Mouse (Mus musculus) heart, postnatal 4 days (tissue): Measurements from ENCODE around the gene Traip. TPM values are rescaled to one million over a fixed set of nuclear protein-coding genes. Genes with fewer than 3 reads are reported as not detected.
"Not testable (repeated sequence)": the region's sequence is repeated elsewhere in the genome, so short reads cannot be mapped to it uniquely, and the experiment has no call there.

Experiments
- DNase-seq: peaks from one replicate; pipeline ENCODE4 v3.0.0; 2021
- total RNA-seq, 2 experiments: library from RNA; stranded (reverse); gene quantifications; 2 replicates each; pipeline ENCODE4 v1.2.3; 2021

Traip gene
- total RNA-seq, 2 experiments from 2014 or later, result 7.4 to 10.5 TPM

DNA sequence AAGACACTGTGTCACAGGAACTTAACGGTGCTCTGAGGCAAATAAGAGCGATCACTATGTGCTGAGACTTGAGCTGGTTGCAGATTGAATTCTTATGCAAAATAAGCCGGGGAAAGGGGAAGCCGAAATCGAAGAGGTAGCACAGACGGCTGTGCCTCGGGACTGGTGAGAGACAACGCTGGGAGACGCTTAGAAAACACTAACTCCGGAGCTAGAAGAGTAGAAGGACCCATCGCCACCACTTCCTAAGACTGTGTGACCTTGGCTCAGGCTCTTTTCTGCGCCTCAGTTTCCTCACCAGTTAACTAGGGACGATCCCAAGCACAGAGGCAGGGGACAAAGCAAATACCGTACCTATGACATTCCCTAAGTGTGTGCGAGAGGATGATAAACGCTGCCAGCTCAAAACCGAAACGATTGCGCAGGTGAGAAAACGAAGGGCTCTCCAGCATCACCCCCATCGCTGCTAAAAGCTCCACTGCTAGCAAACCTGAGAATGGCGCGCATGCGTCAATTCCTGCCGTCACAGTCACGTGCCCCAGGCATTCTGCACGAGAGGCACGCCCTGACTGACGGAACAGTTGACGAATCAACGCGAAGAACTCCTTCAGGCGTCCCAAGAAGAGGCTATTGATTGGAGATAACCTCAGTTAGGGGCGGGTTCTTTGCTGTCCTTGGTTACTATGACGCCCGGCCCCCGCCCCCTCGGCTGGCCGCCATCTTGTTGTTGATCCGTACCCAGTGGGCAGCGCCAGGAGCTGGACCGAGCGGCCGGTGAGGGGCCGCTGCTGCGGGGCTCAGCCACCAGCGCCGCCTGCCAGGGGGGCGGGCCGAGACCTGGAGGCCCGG, 52.2 kb downstream of the Traip start, which contains the start of gene Ip6k1:
Gene Ip6k1, plus strand, starts transcription at position 580 of the 849 bp plus-strand sequence.
- peak; percentile 100 for DNase-seq

DNA sequence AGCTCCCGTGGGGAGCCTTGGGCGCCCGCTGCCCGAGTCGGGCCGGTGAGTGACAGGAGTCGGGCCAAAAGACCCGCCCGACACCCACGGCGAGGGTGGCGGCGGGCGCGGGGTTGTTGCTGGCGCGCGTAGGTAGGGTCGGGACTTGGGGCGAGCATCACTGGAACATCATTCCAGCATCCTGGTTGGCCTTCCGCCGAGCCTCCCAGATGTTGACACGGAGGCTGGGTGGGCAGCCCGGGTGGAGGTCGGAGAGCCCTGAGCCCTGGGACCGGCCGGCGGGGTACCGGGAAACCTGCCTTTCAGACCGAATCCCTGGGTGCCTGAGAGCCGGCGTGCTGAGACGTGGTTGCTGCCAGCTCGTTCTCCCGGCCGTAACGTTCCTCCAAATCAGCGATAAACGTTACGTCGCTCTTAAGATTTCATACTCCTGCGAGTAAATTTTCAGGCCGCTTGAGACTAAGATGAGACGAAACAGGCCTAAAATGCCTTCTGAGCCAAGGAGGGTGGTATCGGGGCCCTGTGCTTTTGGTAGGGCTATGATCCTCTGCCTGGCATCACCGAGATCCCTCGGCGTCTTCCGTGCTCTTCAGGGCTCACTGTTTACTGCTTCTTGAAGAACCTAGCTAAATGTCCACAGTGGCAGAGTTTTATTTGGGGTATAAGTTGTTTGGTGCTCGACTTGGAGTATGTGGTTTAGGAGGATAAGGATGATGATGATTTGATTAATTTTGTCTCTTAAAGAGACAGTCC, 53.0 kb downstream of the Traip start:
- DNase-seq, result no peak

DNA sequence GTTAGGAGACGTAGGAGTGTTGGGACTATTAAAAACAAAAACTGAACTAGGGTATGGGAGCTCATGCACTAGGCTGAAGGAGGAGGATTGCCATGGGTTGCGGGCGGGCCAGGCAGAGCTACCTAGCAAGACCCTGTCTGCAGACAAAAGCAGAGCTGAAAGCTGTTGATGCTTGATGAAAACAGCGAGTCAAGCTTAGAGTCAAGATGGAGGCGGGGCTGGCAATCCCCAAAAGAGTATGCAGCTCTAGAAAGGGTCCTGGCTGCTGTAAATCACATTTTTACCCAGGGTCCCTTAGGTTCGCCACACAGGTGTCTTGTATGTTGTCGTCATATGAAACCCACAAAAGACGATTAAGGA, 53.6 kb downstream of the Traip start:
- DNase-seq, result no peak

DNA sequence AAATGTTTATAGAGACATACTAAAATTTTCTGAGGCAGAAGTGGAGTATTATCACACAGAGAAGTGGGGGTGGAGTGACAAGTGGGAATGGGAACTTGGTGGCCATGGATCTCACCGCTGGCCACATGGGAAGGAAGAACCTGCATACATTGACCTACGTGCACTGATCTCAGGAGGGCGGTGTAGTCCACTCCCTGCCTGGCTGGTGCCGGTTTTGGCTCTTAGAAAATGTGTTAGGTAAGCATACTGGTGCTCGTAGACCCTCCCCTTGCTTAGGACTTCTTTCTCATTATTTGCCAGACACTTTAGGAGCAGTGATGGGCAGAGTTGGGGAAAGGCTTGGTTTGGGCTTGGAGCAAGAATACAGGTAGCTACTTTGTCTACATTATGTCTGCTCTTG, 58.1 kb downstream of the Traip start:
- no peak for DNase-seq

DNA sequence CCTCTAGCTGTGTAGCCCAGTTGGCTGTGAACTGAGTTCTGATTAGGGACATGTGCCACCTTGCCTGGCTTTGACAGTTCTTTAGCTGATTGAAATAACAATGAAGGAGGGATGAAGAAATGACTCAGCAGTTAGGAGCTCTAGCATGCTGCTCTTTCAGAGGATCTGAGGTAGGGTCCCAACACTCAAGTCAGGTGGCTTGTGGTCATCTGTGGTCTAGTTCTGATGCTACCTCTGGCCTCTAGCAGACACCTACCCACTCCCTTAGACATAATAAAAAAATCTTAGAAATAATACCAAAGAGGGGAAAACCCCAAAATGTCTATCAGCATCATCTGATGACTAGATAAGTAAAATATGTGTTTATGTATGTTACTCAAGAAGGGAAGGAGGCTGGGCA, 60.4 kb downstream of the Traip start:
- no peak for DNase-seq

DNA sequence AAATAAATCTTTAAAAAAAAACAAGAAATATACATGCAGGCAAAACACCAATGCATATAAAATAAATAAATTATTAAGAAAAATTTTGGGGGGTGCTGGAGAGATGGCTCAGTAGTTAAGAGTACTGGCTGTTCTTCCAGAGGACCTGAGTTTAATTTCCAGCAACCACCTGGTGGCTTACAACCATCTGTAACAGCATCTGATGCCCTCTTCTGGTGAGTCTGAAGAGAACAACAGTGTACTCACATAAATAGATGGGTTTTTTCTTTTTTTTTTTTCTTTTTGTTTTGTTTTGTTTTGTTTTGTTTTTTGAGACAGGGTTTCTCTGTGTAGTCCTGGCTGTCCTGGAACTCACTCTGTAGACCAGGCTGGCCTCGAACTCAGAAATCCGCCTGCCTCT, 63.6 kb downstream of the Traip start:
- not testable (repeated sequence) for DNase-seq

DNA sequence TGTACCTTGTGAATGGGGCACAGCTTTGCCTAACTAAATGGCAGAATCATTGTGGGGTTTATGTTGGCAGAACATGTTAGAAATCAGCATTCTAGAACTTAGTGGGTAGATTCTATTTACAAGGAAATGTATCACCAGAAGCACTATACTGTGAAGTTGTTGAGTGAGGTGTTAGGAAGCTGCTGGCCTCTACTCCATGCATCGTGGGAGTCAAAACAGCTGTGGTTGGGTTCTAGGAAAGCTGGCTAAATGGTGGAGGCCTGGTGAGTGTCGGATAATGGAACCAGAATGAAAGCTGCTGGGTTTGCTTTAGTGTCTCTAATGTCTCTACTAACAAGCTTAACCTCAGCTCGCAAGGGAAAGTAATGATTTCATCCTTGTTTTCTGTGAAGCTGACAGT, 67.2 kb downstream of the Traip start:
- DNase-seq, result no peak

DNA sequence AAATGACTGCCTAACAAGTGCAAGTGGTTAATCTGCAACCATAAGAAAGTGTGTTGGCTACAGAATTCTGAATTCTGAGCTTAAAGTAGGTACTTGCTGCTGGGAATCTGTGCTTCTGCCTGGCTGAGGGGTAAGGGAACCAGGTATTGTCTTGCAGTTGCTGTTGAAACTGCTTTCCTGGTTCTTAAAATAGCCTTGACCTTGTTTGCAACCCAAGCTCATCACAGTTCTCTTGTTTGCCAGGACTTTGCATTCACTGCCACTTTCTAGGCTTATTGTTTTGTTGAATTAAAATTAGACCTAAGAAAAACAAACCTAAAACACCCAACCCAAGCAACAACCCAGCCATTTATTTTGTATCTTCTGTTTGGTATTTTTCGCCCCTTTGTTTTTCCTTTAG, 70.8 kb downstream of the Traip start:
- no peak for DNase-seq

Other genes starting within 250 kb of the Traip start
- gene Sema3f, start 239.7 kb upstream of the Traip start, total RNA-seq, result 10 to 100 TPM; 18.7 to 20.9 TPM
- gene Rbm5, start 179.1 kb upstream of the Traip start, total RNA-seq, result 10 to 100 TPM; 65.4 to 73.1 TPM
- 10 to 100 TPM; 40.3 to 40.6 TPM for gene Rbm6, start 76.9 kb upstream of the Traip start, total RNA-seq
- gene Mon1a, start 62.0 kb upstream of the Traip start, total RNA-seq, result 1 to 10 TPM; 6.1 TPM
- 1 to 10 TPM; 2.9 to 3.1 TPM for gene Mst1r, start 43.3 kb upstream of the Traip start, total RNA-seq
- gene Actl11, start 21.7 kb upstream of the Traip start, total RNA-seq, result not detected
- gene Camkv, start 14.5 kb upstream of the Traip start, total RNA-seq, result not detected
- gene Uba7, start 25.4 kb downstream of the Traip start, total RNA-seq, result 10 to 100 TPM; 13.6 to 13.9 TPM
- gene Gm20661, start 32.9 kb downstream of the Traip start, total RNA-seq, result 1 to 10 TPM in 1 of 2 experiments, under 1 TPM in 1; 0.72 to 1.2 TPM
- gene Inka1, start 35.7 kb downstream of the Traip start, total RNA-seq, result 10 to 100 TPM; 24.8 to 27.7 TPM
- 1 to 10 TPM; 1.4 to 2.1 TPM for gene Cdhr4, start 42.4 kb downstream of the Traip start, total RNA-seq
- gene Gm20662, start 46.2 kb downstream of the Traip start, total RNA-seq, result 1 to 10 TPM in 1 of 2 experiments, under 1 TPM in 1; 0.17 to 1.6 TPM
- gene Ip6k1, start 52.4 kb downstream of the Traip start, total RNA-seq, result 10 to 100 TPM; 48.3 to 55.4 TPM
- 10 to 100 TPM; 14.2 to 17.1 TPM for gene Gmppb, start 99.1 kb downstream of the Traip start, total RNA-seq
- 1 to 10 TPM; 2.3 to 2.6 TPM for gene Amigo3, start 103.0 kb downstream of the Traip start, total RNA-seq
- gene Mst1, start 130.3 kb downstream of the Traip start, total RNA-seq, result not detected
- 10 to 100 TPM; 62.6 to 63.4 TPM for gene Rnf123, start 133.2 kb downstream of the Traip start, total RNA-seq
- 10 to 100 TPM; 42.2 to 45.1 TPM for gene Apeh, start 144.5 kb downstream of the Traip start, total RNA-seq
- gene Bsn, start 240.2 kb downstream of the Traip start, total RNA-seq, result under 1 TPM; 0.07 to 0.11 TPM